29 mouse cellular contexts compared by ENCODE assay signal in genomic region chr6:100449087-100449486, GRCm38 (mm10).
DNase-seq lines count a peak whose midpoint lies in the region; ATAC-seq and TF ChIP-seq lines count a peak whose summit lies in the region.
"Had no signal": no experiment of that assay in that cellular context is flagged by ENCODE, and none has a peak within 500 bp of the region (broad histone marks: within the 10 kb centered on the region; RNA-seq: fewer than 3 reads in every experiment).

No protein-coding gene starts in this region.

- 98% methylated on average over 4 of the region's 4 CpGs for WGBS in midbrain, embryonic 11.5 days
- WGBS in midbrain, embryonic 13.5 days, result 97% methylated on average over 4 of the region's 4 CpGs

- ATAC-seq in midbrain, embryonic 11.5 days (ENCODE audit: low FRiP score), result no peak
- ATAC-seq in midbrain, embryonic 13.5 days, result no peak
- ATAC-seq: forebrain, embryonic 15.5 days; inflammation-experienced regulatory T-cells, adult 6 months; Patski had no signal

- no peak for DNase-seq in left cerebral cortex, adult 2 months (ENCODE audit: extremely low spot score in 1 of 2, low spot score in 2 of 2)
- no peak for DNase-seq in left cerebral cortex, adult 9 months (ENCODE audit: low spot score in 2 of 2)
- DNase-seq in midbrain, embryonic 11.5 days (ENCODE audit: low spot score, missing footprints), result peak; percentile 31
- peak; percentile 68 for DNase-seq in R1 (ENCODE audit: low read depth, low spot score)
- DNase-seq in layer of hippocampus, postnatal 14 days (ENCODE audit: low spot score in 2 of 2), result no peak
- no peak for DNase-seq in kidney, adult 18-20 months
- DNase-seq: adrenal gland, postnatal 25 days; B cell, adult 2 months; cerebellum, adult 18-20 months; cerebellum, postnatal 10 days; gastrocnemius, postnatal 25 days; heart, adult 11 months; heart, postnatal 36 days; kidney, adult 2 months; kidney, postnatal 10 days; lung, postnatal 10 days; thymus, postnatal 14 days had no signal

- H3K4me1 ChIP-seq in midbrain, embryonic 11.5 days (ENCODE audit: control insufficient read depth, insufficient read depth, low read length), result no peaks in the 10 kb centered on the region; the same call in 1 of the 2 replicates
- H3K4me1 ChIP-seq in midbrain, embryonic 13.5 days (replicated peaks), result peaks cover 16% of the 10 kb centered on the region
- H3K4me1 ChIP-seq: forebrain, embryonic 15.5 days; limb, embryonic 15.5 days had no signal

- intact Hi-C loops in left cerebral cortex, adult 2 months (cut with DNase I), result no loop called here

- H3K9me3 ChIP-seq in midbrain, embryonic 11.5 days (ENCODE audit: control insufficient read depth, low read length), result peaks cover 4% of the 10 kb centered on the region; the same call in 1 of the 2 replicates
- 0 out of 2 replicates have a peak, but pooled peaks cover 4% of the 10 kb centered on the region for H3K9me3 ChIP-seq in midbrain, embryonic 13.5 days
- H3K9me3 ChIP-seq: forebrain, embryonic 15.5 days; limb, embryonic 10.5 days; limb, embryonic 15.5 days; stomach, embryonic 15.5 days had no signal

- peak; percentile 2 for TF ChIP-seq CTCF in left cerebral cortex, adult 2 months (IDR thresholded peaks at IDR 0.05)

- H3K36me3 ChIP-seq in midbrain, embryonic 11.5 days (ENCODE audit: control insufficient read depth, insufficient read depth, low read length), result no peaks in the 10 kb centered on the region
- H3K36me3 ChIP-seq in midbrain, embryonic 13.5 days, result no peaks in the 10 kb centered on the region
- H3K36me3 ChIP-seq: embryonic facial prominence, embryonic 13.5 days; forebrain, embryonic 10.5 days; forebrain, embryonic 15.5 days; limb, embryonic 10.5 days; limb, embryonic 15.5 days; midbrain, embryonic 10.5 days; stomach, embryonic 15.5 days had no signal

- H3K27ac ChIP-seq in left cerebral cortex, adult 2 months, result no peak overlapping the region
- no peak overlapping the region for H3K27ac ChIP-seq in midbrain, embryonic 11.5 days (ENCODE audit: low read depth, low read length)
- no peak overlapping the region for H3K27ac ChIP-seq in midbrain, embryonic 13.5 days
- H3K27ac ChIP-seq: embryonic facial prominence, embryonic 13.5 days; forebrain, embryonic 10.5 days; forebrain, embryonic 15.5 days; hindbrain, embryonic 14.5 days; limb, embryonic 10.5 days; limb, embryonic 15.5 days; midbrain, embryonic 10.5 days; stomach, embryonic 15.5 days had no signal

- H3K9ac ChIP-seq in midbrain, embryonic 11.5 days (ENCODE audit: low read length), result no peak overlapping the region
- no peak overlapping the region for H3K9ac ChIP-seq in midbrain, embryonic 13.5 days (replicated peaks)
- H3K9ac ChIP-seq: embryonic facial prominence, embryonic 13.5 days; forebrain, embryonic 15.5 days; hindbrain, embryonic 14.5 days; limb, embryonic 15.5 days; stomach, embryonic 15.5 days had no signal

- H3K4me2 ChIP-seq in midbrain, embryonic 11.5 days, result no peak overlapping the region
- no peak overlapping the region for H3K4me2 ChIP-seq in midbrain, embryonic 13.5 days (replicated peaks)
- H3K4me2 ChIP-seq: embryonic facial prominence, embryonic 13.5 days; forebrain, embryonic 15.5 days; heart, embryonic 11.5 days; hindbrain, embryonic 14.5 days; limb, embryonic 15.5 days; stomach, embryonic 15.5 days had no signal

- H3K27me3 ChIP-seq in midbrain, embryonic 11.5 days (ENCODE audit: control insufficient read depth, insufficient read depth, low read length), result no peaks in the 10 kb centered on the region
- peaks cover 15% of the 10 kb centered on the region for H3K27me3 ChIP-seq in midbrain, embryonic 13.5 days
- H3K27me3 ChIP-seq: embryonic facial prominence, embryonic 13.5 days; forebrain, embryonic 15.5 days; limb, embryonic 15.5 days; stomach, embryonic 15.5 days had no signal

- no peak overlapping the region for H3K4me3 ChIP-seq in left cerebral cortex, adult 2 months
- no peak overlapping the region for H3K4me3 ChIP-seq in midbrain, embryonic 11.5 days (ENCODE audit: low read depth, low read length)
- H3K4me3 ChIP-seq in midbrain, embryonic 13.5 days (replicated peaks), result no peak overlapping the region
- H3K4me3 ChIP-seq: embryonic facial prominence, embryonic 13.5 days; forebrain, embryonic 10.5 days; forebrain, embryonic 15.5 days; limb, embryonic 10.5 days; limb, embryonic 15.5 days; midbrain, embryonic 10.5 days; stomach, embryonic 15.5 days had no signal

Comparison
In these comparisons a context has a peak if more than half of its experiments do, and no peak if none do; other contexts are left out.
1. DNase-seq: peak in midbrain, embryonic 11.5 days (single experiment) and R1 (single experiment); none in left cerebral cortex, adult 2 months (0 of 2), left cerebral cortex, adult 9 months (0 of 2), layer of hippocampus, postnatal 14 days (0 of 2) and kidney, adult 18-20 months (single experiment).